Mouse (Mus musculus) heart, embryonic 13.5 days (tissue): ENCODE results near the gene Tnfsf10. TPM values are rescaled to one million over a fixed set of nuclear protein-coding genes. Genes with fewer than 3 reads are reported as not detected.
A peak's percentile ranks its signal among the peaks of the same experiment; 100 is the strongest.
"Not testable (repeated sequence)": the region's sequence is repeated elsewhere in the genome, so short reads cannot be mapped to it uniquely, and the experiment has no call there.

Experiments
- ATAC-seq: fragments of 200-750 bp; cut with Nextera tagmentation; 2 replicates; pipeline ENCODE4 v1.8.0; 2017; ENCODE audit warnings: moderate TSS enrichment; ENCODE audit not compliant: insufficient number of reproducible peaks, low FRiP score, low TSS enrichment; ENCODE audit errors: extremely low read depth
- H3K27ac ChIP-seq: fragments of 300-500 bp; sonication (generic); replicated peaks from 2 replicates; pipeline ENCODE4 v1.5.1; 2015; ENCODE audit warnings: moderate library complexity, mild to moderate bottlenecking, inconsistent platforms
- H3K27me3 ChIP-seq: fragments of 300-500 bp; sonication (generic); replicated peaks from 2 replicates; pipeline ENCODE4 v1.6.1; 2015; ENCODE audit warnings: mild to moderate bottlenecking, inconsistent platforms
- H3K36me3 ChIP-seq: fragments of 300-500 bp; sonication (generic); 2 replicates; pipeline ENCODE4 v1.6.1; 2015; ENCODE audit warnings: mild to moderate bottlenecking, inconsistent platforms
- H3K4me1 ChIP-seq: fragments of 300-500 bp; sonication (generic); 2 replicates; pipeline ENCODE4 v1.6.1; 2015; ENCODE audit warnings: inconsistent platforms
- H3K4me2 ChIP-seq: fragments of 300-500 bp; sonication (generic); 2 replicates; pipeline ENCODE4 v1.6.1; 2015; ENCODE audit warnings: inconsistent platforms, mild to moderate bottlenecking, moderate library complexity
- H3K4me3 ChIP-seq: fragments of 300-500 bp; sonication (generic); 2 replicates; pipeline ENCODE4 v1.5.1; 2015; ENCODE audit warnings: moderate library complexity, mild to moderate bottlenecking, inconsistent platforms
- H3K9ac ChIP-seq: fragments of 300-500 bp; sonication (generic); 2 replicates; pipeline ENCODE4 v1.6.1; 2015; ENCODE audit warnings: inconsistent platforms, mild to moderate bottlenecking, moderate library complexity
- H3K9me3 ChIP-seq: fragments of 300-500 bp; sonication (generic); 2 replicates; pipeline ENCODE4 v1.6.1; 2016; ENCODE audit warnings: inconsistent platforms
- WGBS: fragments of 180-500 bp; shearing (Covaris S2); methylation state at CpG from one replicate; pipeline ENCODE4 v1.1.7; 2015; ENCODE audit warnings: mixed read lengths; 5-methylcytosine and 5-hydroxymethylcytosine counted together
- polyA plus RNA-seq: library from polyadenylated mRNA; unstranded; fragments of >200 nt; fragmentation: Nextera tagmentation; extraction: Ambion mirVana; gene quantifications from 2 replicates; pipeline ENCODE4 v1.2.1, GENCODE M21; 2015

Gene Tnfsf10
- 0.11 and 0.31 TPM in 2 replicates for polyA plus RNA-seq

DNA sequence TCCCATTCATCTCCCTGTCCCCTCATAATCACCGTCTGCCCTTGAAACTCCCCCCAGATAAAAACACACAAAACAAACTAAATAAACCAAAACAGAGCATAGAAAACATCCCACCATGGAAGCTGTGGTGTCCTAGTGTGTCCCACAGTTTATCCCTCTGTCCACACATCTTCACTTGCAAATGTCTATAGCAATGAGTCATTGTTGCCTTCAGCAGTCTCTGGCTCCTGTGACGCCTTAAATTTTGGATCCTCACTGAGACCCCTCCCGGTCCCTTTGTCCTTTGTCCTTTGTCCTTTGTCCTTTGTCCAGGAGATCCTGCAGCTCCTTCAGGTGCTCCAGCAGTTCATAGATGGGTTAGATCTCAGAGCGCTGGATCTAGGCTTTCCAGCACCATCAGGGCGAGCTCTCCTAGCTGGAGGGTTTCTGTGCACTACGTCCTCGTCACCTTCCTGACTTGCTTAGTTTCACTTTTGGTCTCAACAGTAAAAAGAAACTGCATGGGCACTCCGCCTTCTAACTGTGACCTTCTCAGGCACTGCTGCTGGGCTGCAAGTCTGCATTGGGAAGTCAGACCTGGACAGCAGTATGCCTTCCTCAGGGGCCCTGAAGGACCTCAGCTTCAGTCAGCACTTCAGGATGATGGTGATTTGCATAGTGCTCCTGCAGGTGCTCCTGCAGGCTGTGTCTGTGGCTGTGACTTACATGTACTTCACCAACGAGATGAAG is at the start of gene Tnfsf10:
Gene Tnfsf10 (plus strand): TSS at position 470 of the 729 bp plus-strand sequence.
- 63% methylated on average over 9 of the region's 9 CpGs for WGBS
- ATAC-seq: no peak
- Histone ChIP-seq H3K27me3 (no peaks in the 10 kb centered on the region), H3K4me1 (peaks cover 10% of the 10 kb centered on the region), H3K9ac (peak within 1 kb of the TSS; percentile 40; the same call in 1 of the 2 replicates), H3K27ac (no peak within 1 kb of the TSS), H3K9me3 (no peaks in the 10 kb centered on the region), H3K4me2 (peak within 1 kb of the TSS; percentile 54), H3K36me3 (no peaks in the 10 kb centered on the region), H3K4me3 (peak within 1 kb of the TSS; percentile 28)

DNA sequence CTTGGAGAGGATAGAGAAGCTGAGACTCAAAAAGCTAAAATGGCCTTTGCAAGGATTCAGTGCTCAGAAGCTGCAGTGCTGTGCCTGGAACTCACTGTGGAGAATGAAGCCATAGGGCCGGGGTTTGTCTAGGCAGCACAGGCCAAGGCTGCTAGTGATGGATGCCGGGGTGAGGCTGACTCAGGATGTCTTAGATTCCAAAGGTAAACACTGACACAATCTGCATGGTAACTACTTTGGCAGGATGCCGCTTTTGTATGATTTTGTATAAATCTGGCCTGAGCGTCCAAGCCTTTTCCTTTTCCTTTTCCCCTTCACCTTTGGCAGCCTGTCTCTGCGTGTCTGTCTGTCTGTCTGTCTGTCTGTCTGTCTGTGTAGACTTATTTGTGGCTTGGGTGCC is 49.5 kb upstream of the Tnfsf10 start:
- Histone ChIP-seq H3K9ac (no peak overlapping the region), H3K4me1 (peaks cover 6% of the 10 kb centered on the region; the same call in 1 of the 2 replicates), H3K4me2 (no peak overlapping the region), H3K4me3 (no peak overlapping the region), H3K27ac (no peak overlapping the region), H3K9me3 (no peaks in the 10 kb centered on the region), H3K36me3 (no peaks in the 10 kb centered on the region), H3K27me3 (no peaks in the 10 kb centered on the region)
- no peak for ATAC-seq
- 55% methylated on average over 5 of the region's 5 CpGs for WGBS

DNA sequence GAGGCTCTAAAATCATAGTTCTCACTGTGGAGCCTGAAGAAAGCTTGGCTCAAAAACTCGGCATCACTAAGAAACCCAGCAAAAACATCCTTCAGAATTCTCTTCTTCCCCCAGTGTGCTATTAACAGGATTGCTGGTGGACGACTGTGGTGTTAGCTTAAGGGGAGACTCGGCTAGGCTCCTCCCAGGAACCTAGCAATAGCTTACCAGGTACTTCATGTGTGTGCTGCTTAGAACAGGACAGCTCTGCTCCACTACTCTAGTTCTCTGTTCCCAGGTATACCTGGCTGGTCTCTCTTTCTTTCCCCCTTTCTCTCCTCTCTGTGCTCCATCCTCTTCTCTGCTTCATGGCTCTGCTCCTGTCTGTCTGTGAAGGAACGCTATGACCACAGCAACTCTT is 48.9 kb upstream of the Tnfsf10 start:
- Histone ChIP-seq H3K9me3 (no peaks in the 10 kb centered on the region), H3K27ac (no peak overlapping the region), H3K36me3 (no peaks in the 10 kb centered on the region), H3K9ac (no peak overlapping the region), H3K27me3 (no peaks in the 10 kb centered on the region), H3K4me2 (no peak overlapping the region), H3K4me3 (no peak overlapping the region), H3K4me1 (peaks cover 6% of the 10 kb centered on the region; the same call in 1 of the 2 replicates)
- WGBS: 48% methylated on average over 4 of the region's 4 CpGs
- ATAC-seq: no peak

DNA sequence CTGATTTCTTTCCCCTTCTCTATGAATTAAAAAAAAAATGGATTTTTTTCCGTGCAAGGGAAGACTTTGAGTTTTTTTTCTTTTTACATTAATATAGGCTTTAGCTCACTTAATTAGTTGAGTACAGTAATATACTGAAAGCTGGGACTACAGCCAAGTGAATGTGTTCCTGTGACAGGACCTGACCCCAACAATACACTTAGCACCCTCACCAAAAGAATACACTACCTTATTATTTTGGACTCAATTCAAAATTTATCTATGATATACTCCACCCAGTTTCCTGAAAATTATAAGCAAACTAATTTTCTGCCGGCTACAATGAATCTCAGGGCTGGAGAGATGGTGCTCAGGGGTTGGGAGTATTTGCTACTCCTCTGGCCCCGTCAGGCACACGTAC is 47.7 kb upstream of the Tnfsf10 start:
- peaks cover 6% of the 10 kb centered on the region; the same call in 1 of the 2 replicates for H3K4me1 ChIP-seq
- 58% methylated on average over 4 of the region's 4 CpGs for WGBS
- H3K4me2 ChIP-seq: no peak overlapping the region
- 0 out of 2 replicates have a peak overlapping the region, but pooled peaks have one; percentile 32 for H3K27ac ChIP-seq
- H3K27me3 ChIP-seq: no peaks in the 10 kb centered on the region
- ATAC-seq: no peak
- H3K4me3 ChIP-seq: no peak overlapping the region
- no peaks in the 10 kb centered on the region for H3K36me3 ChIP-seq
- H3K9ac ChIP-seq: no peak overlapping the region
- H3K9me3 ChIP-seq: no peaks in the 10 kb centered on the region

DNA sequence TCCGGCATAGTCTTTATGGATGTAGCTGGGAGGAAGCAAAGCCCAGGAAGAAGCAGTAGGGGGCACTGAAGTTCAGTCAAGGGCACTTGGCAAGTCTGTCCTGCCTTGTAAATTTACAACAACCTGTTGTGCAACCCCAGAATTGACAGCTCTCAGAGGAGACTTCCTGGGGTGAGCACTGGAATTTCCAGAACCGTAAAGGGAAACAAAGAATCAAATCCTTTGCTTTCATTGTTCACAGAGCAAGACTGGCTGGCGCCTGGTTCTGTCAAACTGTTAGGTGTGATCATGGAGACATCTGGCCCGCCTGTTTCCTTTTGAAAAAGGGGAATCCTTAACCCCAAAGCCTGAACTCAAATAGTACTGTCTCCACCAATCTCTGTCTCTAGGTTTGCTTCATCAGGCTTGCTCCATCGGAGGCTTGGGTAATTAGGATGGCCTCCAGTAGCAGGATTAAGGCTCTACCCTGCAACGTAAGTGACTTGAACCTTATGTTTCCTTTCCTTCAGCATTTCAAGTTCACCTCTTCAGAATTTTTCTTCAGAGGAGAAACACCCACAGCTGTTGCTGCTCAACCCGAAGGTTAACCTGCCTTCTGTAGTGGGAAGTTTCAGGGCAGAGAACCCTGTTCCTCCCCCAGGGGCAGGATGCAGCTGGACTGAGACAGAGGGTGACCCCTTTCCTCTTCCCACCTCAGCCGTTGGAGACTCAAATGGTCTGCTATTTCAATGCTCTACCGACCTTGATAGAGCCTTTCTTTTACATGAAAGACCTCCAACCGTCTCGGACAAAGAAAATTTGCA is 46.5 kb upstream of the Tnfsf10 start:
- Histone ChIP-seq H3K9ac (0 out of 2 replicates have a peak overlapping the region, but pooled peaks have one; percentile 19), H3K4me1 (peaks cover 6% of the 10 kb centered on the region; the same call in 1 of the 2 replicates), H3K9me3 (no peaks in the 10 kb centered on the region), H3K4me3 (no peak overlapping the region), H3K27me3 (no peaks in the 10 kb centered on the region), H3K4me2 (no peak overlapping the region), H3K36me3 (no peaks in the 10 kb centered on the region), H3K27ac (peak overlapping the region; percentile 60)
- WGBS: 35% methylated on average over 11 of the region's 11 CpGs
- ATAC-seq: no peak

DNA sequence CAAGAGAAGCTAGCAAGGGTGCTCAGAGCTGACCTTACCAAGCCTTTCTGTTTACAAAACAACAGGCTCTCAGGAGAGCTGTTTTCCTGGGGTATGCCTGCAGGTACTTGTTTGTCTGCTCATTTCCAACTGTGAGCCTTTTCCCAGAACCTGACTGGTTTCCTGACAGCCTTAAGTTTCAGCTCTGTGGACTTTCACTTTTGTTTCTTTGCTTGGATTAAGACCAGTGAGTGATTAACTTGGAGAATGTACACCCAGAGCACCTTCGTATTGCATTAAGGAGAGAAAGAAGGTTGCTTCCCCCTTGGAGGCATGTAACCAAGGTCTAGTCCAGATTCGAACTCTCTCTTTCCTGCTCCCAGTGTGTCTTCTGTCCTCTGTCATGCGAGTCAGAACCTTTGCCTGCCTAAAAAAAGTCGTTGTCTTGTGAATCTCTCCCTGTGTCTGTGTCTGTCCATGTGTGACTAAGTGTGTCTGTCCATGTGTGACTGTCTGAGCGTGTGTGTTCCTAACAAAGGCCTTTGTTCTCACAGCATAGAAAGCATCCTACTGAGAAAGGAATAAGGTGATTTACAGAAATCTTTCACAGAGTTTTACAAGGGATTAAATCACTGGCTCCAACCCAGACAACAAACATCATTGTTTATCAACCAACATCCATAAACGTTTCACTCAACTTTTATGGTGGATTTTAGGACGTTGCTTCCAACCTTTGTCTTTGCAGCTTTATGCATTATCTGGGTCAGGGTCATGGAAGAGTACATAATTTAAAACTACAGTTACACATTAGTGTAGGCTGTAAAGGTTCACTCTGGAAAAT is 43.7 kb upstream of the Tnfsf10 start:
- Histone ChIP-seq H3K4me2 (no peak overlapping the region), H3K9me3 (no peaks in the 10 kb centered on the region), H3K27ac (no peak overlapping the region), H3K27me3 (no peaks in the 10 kb centered on the region), H3K9ac (no peak overlapping the region), H3K4me3 (no peak overlapping the region), H3K36me3 (no peaks in the 10 kb centered on the region), H3K4me1 (peaks cover 6% of the 10 kb centered on the region; the same call in 1 of the 2 replicates)
- 52% methylated on average over 7 of the region's 7 CpGs for WGBS
- no peak for ATAC-seq

DNA sequence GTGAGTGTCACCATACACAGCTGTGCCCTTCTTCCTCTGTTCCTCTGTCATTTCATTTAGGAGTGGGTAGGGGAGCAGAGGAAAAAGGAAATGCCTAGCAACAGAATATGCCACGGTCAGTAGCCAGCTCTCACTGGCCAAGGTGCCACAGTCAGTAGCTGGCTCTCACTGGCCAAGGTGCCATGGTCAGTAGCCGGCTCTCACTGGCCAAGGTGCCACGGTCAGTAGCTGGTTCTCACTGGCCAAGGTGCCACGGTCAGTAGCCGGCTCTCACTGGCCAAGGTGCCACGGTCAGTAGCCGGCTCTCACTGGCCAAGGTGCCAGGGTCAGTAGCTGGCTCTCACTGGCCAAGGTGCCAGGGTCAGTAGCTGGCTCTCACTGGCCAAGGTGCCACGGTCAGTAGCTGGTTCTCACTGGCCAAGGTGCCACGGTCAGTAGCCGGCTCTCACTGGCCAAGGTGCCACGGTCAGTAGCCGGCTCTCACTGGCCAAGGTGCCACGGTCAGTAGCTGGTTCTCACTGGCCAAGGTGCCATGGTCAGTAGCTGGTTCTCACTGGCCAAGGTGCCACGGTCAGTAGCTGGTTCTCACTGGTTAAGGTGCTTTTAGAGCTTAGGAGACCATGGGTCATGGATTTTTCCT is 37.4 kb upstream of the Tnfsf10 start:
- not testable (repeated sequence) for ATAC-seq
- peaks cover 27% of the 10 kb centered on the region for H3K4me1 ChIP-seq
- 91% methylated on average over 14 of the region's 14 CpGs for WGBS

DNA sequence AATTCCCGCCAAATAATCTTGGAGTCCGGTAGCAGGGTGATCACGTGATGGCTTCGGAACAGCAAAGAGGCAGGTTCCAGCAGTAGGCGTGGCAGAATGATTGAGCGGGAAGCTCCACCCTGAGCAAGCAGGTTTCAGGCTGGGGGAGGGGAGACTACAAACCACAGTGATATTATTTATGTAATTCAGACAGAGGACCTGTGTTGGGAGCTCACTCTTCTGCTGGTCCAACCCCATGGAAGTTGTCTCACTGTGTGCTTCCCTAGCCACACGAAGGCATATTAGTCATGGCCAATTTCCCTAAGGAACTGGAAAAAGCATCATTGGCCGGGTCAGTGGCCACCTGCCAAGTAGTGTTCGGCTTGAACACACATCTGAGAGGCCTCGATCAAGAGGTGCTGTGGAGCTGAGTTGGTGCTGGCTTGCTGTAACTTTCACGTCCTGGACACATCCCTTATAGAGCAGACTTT is 36.5 kb upstream of the Tnfsf10 start:
- Histone ChIP-seq H3K4me1 (peaks cover 27% of the 10 kb centered on the region), H3K36me3 (no peaks in the 10 kb centered on the region), H3K9me3 (no peaks in the 10 kb centered on the region), H3K4me3 (no peak overlapping the region), H3K4me2 (no peak overlapping the region), H3K9ac (no peak overlapping the region), H3K27ac (no peak overlapping the region), H3K27me3 (no peaks in the 10 kb centered on the region)
- ATAC-seq: no peak
- WGBS: 56% methylated on average over 11 of the region's 11 CpGs

More for the DNA sequence above, 37.4 kb upstream of the Tnfsf10 start:
- H3K27me3 ChIP-seq, H3K27ac ChIP-seq, H3K4me3 ChIP-seq, H3K36me3 ChIP-seq, H3K4me2 ChIP-seq, H3K9ac ChIP-seq, H3K9me3 ChIP-seq: not testable (repeated sequence)

DNA sequence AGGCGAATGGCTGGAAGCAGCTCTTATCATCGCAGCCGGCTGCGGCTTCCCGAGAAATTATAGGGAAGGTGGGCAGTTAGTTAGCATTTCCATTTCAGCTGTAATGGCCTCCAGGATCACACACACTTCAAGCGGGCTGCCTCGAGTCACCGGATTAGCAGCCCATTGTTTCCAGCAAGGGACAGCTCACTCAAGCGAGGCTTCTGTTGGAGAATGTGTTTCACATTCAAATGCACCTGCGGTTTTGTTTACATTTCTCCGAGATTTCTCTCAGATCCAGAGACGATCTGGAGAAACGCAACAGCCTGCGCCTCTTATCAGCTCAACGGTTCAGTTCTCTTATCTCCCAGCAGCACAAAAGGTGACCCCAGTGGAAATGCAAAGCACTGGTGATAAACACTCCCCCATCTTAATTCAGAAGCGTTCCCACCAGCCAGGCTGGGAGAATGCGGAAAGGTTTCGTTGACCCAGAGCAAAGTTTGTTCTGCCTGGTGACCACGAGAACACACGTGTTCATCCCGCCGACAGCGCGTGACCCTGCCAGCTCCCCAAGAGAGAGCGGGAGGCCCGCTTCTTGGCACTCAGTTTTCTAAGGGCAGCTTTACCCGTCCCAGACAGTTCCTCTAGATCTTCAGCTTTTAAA is 33.6 kb upstream of the Tnfsf10 start:
- Histone ChIP-seq H3K27me3 (0 out of 2 replicates have a peak, but pooled peaks cover 2% of the 10 kb centered on the region), H3K9ac (peak overlapping the region; percentile 69), H3K4me1 (peaks cover 27% of the 10 kb centered on the region), H3K36me3 (no peaks in the 10 kb centered on the region), H3K9me3 (no peaks in the 10 kb centered on the region), H3K4me2 (peak overlapping the region; percentile 79), H3K4me3 (peak overlapping the region; percentile 45), H3K27ac (peak overlapping the region; percentile 17; the same call in 1 of the 2 replicates)
- 1% methylated on average over 27 of the region's 27 CpGs for WGBS
- no peak for ATAC-seq

DNA sequence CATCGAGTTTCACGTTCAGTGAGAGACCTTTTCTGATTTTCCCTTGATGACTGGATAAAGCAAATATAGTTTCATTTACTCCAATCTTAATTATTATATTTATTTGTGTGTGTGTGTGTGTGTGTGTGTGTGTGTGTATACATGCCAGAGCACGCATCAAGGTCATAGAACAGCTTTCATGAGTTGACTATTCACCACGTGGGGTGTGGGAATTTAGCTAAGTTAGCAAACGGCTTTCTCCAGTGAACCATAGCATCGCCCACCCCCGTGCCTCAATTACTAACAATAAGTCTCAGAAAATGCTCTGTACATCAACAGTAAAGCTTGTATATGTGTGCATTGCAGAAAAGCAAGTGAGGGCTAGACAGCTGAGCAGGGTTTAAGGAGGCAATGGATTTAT is 33.0 kb upstream of the Tnfsf10 start:
- H3K27me3 ChIP-seq: 0 out of 2 replicates have a peak, but pooled peaks cover 2% of the 10 kb centered on the region
- peak overlapping the region; percentile 69; the same call in 1 of the 2 replicates for H3K9ac ChIP-seq
- no peak for ATAC-seq
- H3K4me1 ChIP-seq: peaks cover 31% of the 10 kb centered on the region
- H3K4me2 ChIP-seq: peak overlapping the region; percentile 79
- H3K27ac ChIP-seq: no peak overlapping the region
- H3K9me3 ChIP-seq: no peaks in the 10 kb centered on the region
- H3K4me3 ChIP-seq: 0 out of 2 replicates have a peak overlapping the region, but pooled peaks have one; percentile 45
- no peaks in the 10 kb centered on the region for H3K36me3 ChIP-seq
- WGBS: 62% methylated on average over 7 of the region's 7 CpGs
